Mouse (Mus musculus) CD4-positive naive resting alpha-beta T cell, adult 57 days (primary cell): Measurements from ENCODE around the gene 2610008E11Rik. TPM values are rescaled to one million over a fixed set of nuclear protein-coding genes. Genes with fewer than 3 reads are reported as not detected.

Experiments used
- total RNA-seq: library from RNA; stranded (reverse); gene quantifications from one replicate; pipeline ENCODE4 v1.2.4, GENCODE M21; 2023

The 2610008E11Rik gene
- 16.2 TPM for total RNA-seq

DNA sequence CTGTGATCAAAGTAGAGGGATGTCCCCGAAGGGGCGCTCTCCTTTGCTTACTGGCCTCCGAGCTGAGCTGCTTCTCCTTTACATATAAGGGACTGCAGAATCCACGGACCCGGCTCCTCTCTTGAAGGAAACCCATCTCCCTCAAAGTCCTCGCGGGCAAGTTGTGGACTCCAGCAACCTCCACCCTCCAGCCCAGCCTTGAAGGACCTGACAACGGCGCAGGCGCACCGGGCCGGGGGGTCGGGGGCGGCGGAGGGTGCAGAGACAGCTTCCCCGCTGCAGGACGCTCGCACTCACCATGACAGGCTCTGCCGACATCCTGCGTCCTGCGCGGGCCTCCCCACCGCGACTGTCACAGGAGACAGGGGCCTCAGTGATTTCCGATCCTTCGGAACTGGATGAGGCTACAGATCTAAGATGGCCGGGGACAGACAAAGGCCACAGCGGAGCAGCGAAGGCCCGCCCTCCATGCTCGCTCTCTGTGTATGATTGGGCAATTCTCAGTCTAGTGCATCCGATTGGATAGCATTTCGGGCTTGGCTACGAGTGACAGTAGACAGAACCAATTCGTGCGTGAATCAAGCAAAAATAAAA is at the start of gene 2610008E11Rik:
Gene 2610008E11Rik (minus strand): TSS at position 440 of the 594 bp plus-strand sequence.

DNA sequence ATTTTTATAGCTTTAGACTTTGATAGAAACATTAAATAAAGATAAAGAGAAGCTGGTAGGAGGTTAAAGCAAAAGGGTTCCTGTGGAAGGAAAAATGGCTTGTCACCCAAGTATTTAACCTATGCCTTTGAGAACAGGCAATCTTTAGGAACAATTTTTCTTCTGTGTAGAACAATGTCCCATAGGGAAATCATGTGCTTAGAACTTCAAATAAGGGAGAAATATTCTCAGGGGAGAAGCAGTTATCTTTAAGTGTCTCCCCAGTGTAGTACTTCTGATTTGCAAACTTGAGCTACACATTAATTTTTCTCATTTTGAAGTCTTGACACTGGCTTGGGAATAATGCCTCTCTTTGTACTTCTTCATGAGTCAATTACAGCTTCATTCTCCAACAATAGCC is 69.0 kb downstream of the 2610008E11Rik start, which contains the start of gene Olfr57:
Gene Olfr57 (plus strand): TSS at position 301 of the 400 bp plus-strand sequence.

Other genes starting within 250 kb of the 2610008E11Rik start
- not detected for gene Olfr1356, start 245.4 kb downstream of the 2610008E11Rik start, total RNA-seq
- not detected for gene Olfr1355, start 222.1 kb downstream of the 2610008E11Rik start, total RNA-seq
- gene Olfr1354, start 184.4 kb downstream of the 2610008E11Rik start, total RNA-seq, result not detected
- not detected for gene Olfr8, start 147.0 kb downstream of the 2610008E11Rik start, total RNA-seq
- gene Olfr1353, start 134.3 kb downstream of the 2610008E11Rik start, total RNA-seq, result not detected
- gene Olfr1352, start 116.5 kb downstream of the 2610008E11Rik start, total RNA-seq, result not detected
- gene Olfr1351, start 85.1 kb downstream of the 2610008E11Rik start, total RNA-seq, result not detected
- not detected for gene Olfr57, start 68.9 kb downstream of the 2610008E11Rik start, total RNA-seq
- not detected for gene Vmn2r80, start 51.2 kb upstream of the 2610008E11Rik start, total RNA-seq
- gene Vmn2r81, start 150.1 kb upstream of the 2610008E11Rik start, total RNA-seq, result not detected